Mouse (Mus musculus) MEL (cell line): ENCODE measurements around the gene Ahsa1. TPM values are rescaled to one million over a fixed set of nuclear protein-coding genes. Genes with fewer than 3 reads are reported as not detected.

Experiments
- DNase-seq: peaks from one replicate; pipeline ENCODE4 v3.0.0; 2011; ENCODE audit warnings: low read depth, low spot score
- H3K27ac ChIP-seq: 2 replicates; pipeline ENCODE4 v1.5.1; 2012; ENCODE audit warnings: low read depth, mild to moderate bottlenecking, control low read depth, low read length, moderate library complexity; ENCODE audit not compliant: control insufficient read depth
- H3K27me3 ChIP-seq, 2 experiments: fragments of 150-350 bp in 1 of 2; sonication (generic) in 1 of 2; 2 replicates each; pipeline ENCODE4 v1.6.1; 2012; ENCODE audit warnings: low read length in 2 of 2, mild to moderate bottlenecking in 2 of 2, improper control_type of control experiment in 1 of 2, moderate library complexity in 1 of 2; ENCODE audit not compliant: insufficient read depth in 2 of 2, control insufficient read depth in 1 of 2
- H3K36me3 ChIP-seq, 2 experiments: 2 replicates each; pipeline ENCODE4 v1.6.1; 2012 to 2014; ENCODE audit warnings: low read length in 2 of 2, improper control_type of control experiment in 1 of 2, inconsistent platforms in 1 of 2, mild to moderate bottlenecking in 1 of 2; ENCODE audit not compliant: insufficient read depth in 2 of 2, control insufficient read depth in 1 of 2
- H3K4me1 ChIP-seq, 2 experiments: fragments of 150-350 bp in 1 of 2; sonication (generic) in 1 of 2; 2 replicates each; pipeline ENCODE4 v1.6.1; 2012; ENCODE audit warnings: low read length in 2 of 2, improper control_type of control experiment in 1 of 2, mild to moderate bottlenecking in 1 of 2; ENCODE audit not compliant: insufficient read depth in 2 of 2, control insufficient read depth in 1 of 2
- H3K4me3 ChIP-seq, 2 experiments: fragments of 150-350 bp in 1 of 2; sonication (generic) in 1 of 2; 2 replicates each; pipeline ENCODE4 v1.5.1; 2012; ENCODE audit warnings: low read depth in 2 of 2, low read length in 2 of 2, mild to moderate bottlenecking in 2 of 2, moderate library complexity in 2 of 2, control low read depth in 1 of 2, improper control_type of control experiment in 1 of 2; ENCODE audit not compliant: control insufficient read depth in 1 of 2, insufficient read depth in 1 of 2
- H3K79me2 ChIP-seq: 2 replicates; pipeline ENCODE4 v1.6.1; 2012; ENCODE audit warnings: mild to moderate bottlenecking, low read length, moderate library complexity; ENCODE audit not compliant: control insufficient read depth, poor library complexity, insufficient read depth
- H3K9ac ChIP-seq: 2 replicates; pipeline ENCODE4 v1.6.1; 2012; ENCODE audit warnings: low read depth, mild to moderate bottlenecking, control low read depth, low read length, moderate library complexity; ENCODE audit not compliant: control insufficient read depth, poor library complexity, severe bottlenecking
- H3K9me3 ChIP-seq: fragments of 150-350 bp; sonication (generic); replicated peaks from 2 replicates; pipeline ENCODE4 v1.6.1; 2012; ENCODE audit warnings: mild to moderate bottlenecking, low read length, improper control_type of control experiment, moderate library complexity; ENCODE audit not compliant: insufficient read depth
- BHLHE40 ChIP-seq: IDR thresholded peaks from 2 replicates; pipeline ENCODE4 v1.6.1; 2012; ENCODE audit warnings: low read depth, mild to moderate bottlenecking, inconsistent platforms, low read length, improper control_type of control experiment, borderline replicate concordance
- EP300 ChIP-seq, 2 experiments: IDR thresholded peaks; 2 replicates each; pipeline ENCODE4 v1.6.1; 2011; ENCODE audit warnings: improper control_type of control experiment in 2 of 2, low read length in 2 of 2, low read depth in 1 of 2, mild to moderate bottlenecking in 1 of 2
- ETS1 ChIP-seq: IDR thresholded peaks from 2 replicates; pipeline ENCODE4 v1.6.1; 2012; ENCODE audit warnings: low read depth, mild to moderate bottlenecking, inconsistent platforms, low read length, improper control_type of control experiment, moderate library complexity
- GABPA ChIP-seq: IDR thresholded peaks from 2 replicates; pipeline ENCODE4 v1.6.1; 2012; ENCODE audit warnings: low read depth, mild to moderate bottlenecking, inconsistent platforms, low read length, improper control_type of control experiment, moderate library complexity
- JUND ChIP-seq: IDR thresholded peaks from 2 replicates; pipeline ENCODE4 v1.6.1; 2011; ENCODE audit warnings: low read depth, mild to moderate bottlenecking, improper control_type of control experiment, low read length
- MAFK ChIP-seq: IDR thresholded peaks from 2 replicates; pipeline ENCODE4 v1.6.1; 2011; ENCODE audit warnings: low read depth, mild to moderate bottlenecking, low read length, improper control_type of control experiment, borderline replicate concordance
- MAX ChIP-seq: IDR thresholded peaks from 2 replicates; pipeline ENCODE4 v1.6.1; 2011; ENCODE audit warnings: low read length, improper control_type of control experiment
- MAZ ChIP-seq: IDR thresholded peaks from 2 replicates; pipeline ENCODE4 v1.6.1; 2012; ENCODE audit warnings: low read depth, mild to moderate bottlenecking, inconsistent platforms, low read length, improper control_type of control experiment
- MEF2A ChIP-seq: IDR thresholded peaks from 2 replicates; pipeline ENCODE4 v1.6.1; 2014; ENCODE audit warnings: low read depth, mild to moderate bottlenecking, inconsistent platforms, low read length, improper control_type of control experiment; ENCODE audit not compliant: poor library complexity, insufficient replicate concordance, severe bottlenecking; ENCODE audit errors: extremely low read depth
- MXI1 ChIP-seq: IDR thresholded peaks from 2 replicates; pipeline ENCODE4 v1.6.1; 2011; ENCODE audit warnings: mild to moderate bottlenecking, low read depth, low read length, improper control_type of control experiment
- MYB ChIP-seq: IDR thresholded peaks from 2 replicates; pipeline ENCODE4 v1.6.1; 2011; ENCODE audit warnings: mild to moderate bottlenecking, low read depth, low read length, improper control_type of control experiment
- NRF1 ChIP-seq: IDR thresholded peaks from 2 replicates; pipeline ENCODE4 v1.6.1; 2014; ENCODE audit warnings: low read depth, mild to moderate bottlenecking, inconsistent platforms, low read length, improper control_type of control experiment, moderate library complexity; ENCODE audit not compliant: poor library complexity, insufficient read depth, severe bottlenecking
- POLR2A ChIP-seq, 2 experiments: IDR thresholded peaks; 2 replicates each; pipeline ENCODE4 v1.6.1; 2011 to 2012; ENCODE audit warnings: low read length in 2 of 2, mild to moderate bottlenecking in 2 of 2, control low read depth in 1 of 2, improper control_type of control experiment in 1 of 2, low read depth in 1 of 2, moderate library complexity in 1 of 2; ENCODE audit not compliant: control insufficient read depth in 1 of 2, insufficient read depth in 1 of 2, poor library complexity in 1 of 2
- POLR2AphosphoS2 ChIP-seq: IDR thresholded peaks from 2 replicates; pipeline ENCODE4 v1.6.1; 2011; ENCODE audit warnings: low read length, improper control_type of control experiment
- POLR2AphosphoS5 ChIP-seq: IDR thresholded peaks from 2 replicates; pipeline ENCODE4 v1.6.1; 2012; ENCODE audit warnings: low read depth, borderline replicate concordance, mild to moderate bottlenecking, inconsistent platforms, low read length, moderate library complexity, mixed read lengths
- RAD21 ChIP-seq: IDR thresholded peaks from 2 replicates; pipeline ENCODE4 v1.6.1; 2011; ENCODE audit warnings: mild to moderate bottlenecking, low read depth, low read length, improper control_type of control experiment
- ZC3H11A ChIP-seq: IDR thresholded peaks from 2 replicates; pipeline ENCODE4 v1.6.1; 2012; ENCODE audit warnings: low read depth, mild to moderate bottlenecking, inconsistent platforms, low read length, improper control_type of control experiment
- ZKSCAN1 ChIP-seq: IDR thresholded peaks from 2 replicates; pipeline ENCODE4 v1.6.1; 2012; ENCODE audit warnings: low read depth, mild to moderate bottlenecking, inconsistent platforms, low read length, improper control_type of control experiment, moderate library complexity
- polyA plus RNA-seq, 2 experiments: library from polyadenylated mRNA; stranded (reverse) in 1 of 2; unstranded in 1 of 2; fragments of >175 nt in 1 of 2; fragments of >200 nt in 1 of 2; gene quantifications; 2 replicates each; pipeline versions ENCODE4 v1.2.1 to v1.2.4; 2012; ENCODE audit warnings: low replicate concordance in 2 of 2, low read depth in 1 of 2; ENCODE audit not compliant: insufficient read length in 2 of 2, insufficient read depth in 1 of 2, missing spikeins in 1 of 2
- total RNA-seq: library from RNA; depleted of rRNA; stranded (reverse); fragments of 300-350 nt; gene quantifications from 2 replicates; pipeline ENCODE4 v1.2.3, GENCODE M21; 2012

Ahsa1 gene
- total and polyA plus RNA-seq, 3 experiments, result 403 to 424 TPM; not detected in 1

GRCm38 (mm10) chr12:87299657-87300440 is 33.6 kb downstream of the Ahsa1 start, which contains the start of gene Ism2:
Gene Ism2 (minus strand): TSS chr12:87299705.
- TF ChIP-seq BHLHE40 (no peak), MXI1 (no peak), MYB (no peak), POLR2A (IDR thresholded peaks at IDR 0.05; ENCODE audit: control insufficient read depth in 1 of 2, insufficient read depth in 1 of 2, low read depth in 1 of 2, low read length in 2 of 2, poor library complexity in 1 of 2) (no peak), GABPA (no peak), MAZ (no peak), POLR2AphosphoS2 (no peak), MAX (no peak), MEF2A (no peak), ZKSCAN1 (no peak), RAD21 (no peak)
- DNase-seq, result no peak
- no peaks in the 10 kb centered on the region for H3K9me3 ChIP-seq
- no peak within 1 kb of the TSS for H3K9ac ChIP-seq
- no peaks in the 10 kb centered on the region for H3K79me2 ChIP-seq
- no peaks in the 10 kb centered on the region for H3K36me3 ChIP-seq
- H3K4me3 ChIP-seq, result no peak within 1 kb of the TSS
- no peaks in the 10 kb centered on the region for H3K27me3 ChIP-seq
- H3K27ac ChIP-seq, result no peak within 1 kb of the TSS
- no peaks in the 10 kb centered on the region for H3K4me1 ChIP-seq

DNA sequence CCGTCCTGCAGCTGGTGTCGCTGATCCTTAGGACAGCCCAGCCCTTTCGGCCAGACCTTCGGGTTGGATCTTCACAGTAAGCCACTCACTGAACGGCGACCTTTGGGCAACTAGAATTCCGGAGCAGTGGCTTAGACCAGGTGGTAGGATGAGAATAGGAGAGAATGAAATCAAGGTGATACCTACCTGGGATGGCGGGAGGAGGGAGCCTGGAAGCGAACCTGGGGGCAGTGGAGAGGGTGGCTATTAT is 34.1 kb downstream of the Ahsa1 start:
- TF ChIP-seq NRF1 (no peak), POLR2AphosphoS5 (no peak), MAFK (no peak), ETS1 (no peak), EP300 (IDR thresholded peaks at IDR 0.05; ENCODE audit: low read depth in 1 of 2, low read length in 2 of 2) (no peak), GABPA (no peak), MAX (no peak), ZKSCAN1 (no peak), MAZ (no peak), ZC3H11A (no peak), JUND (no peak)
- no peak for DNase-seq
- no peak overlapping the region for H3K9ac ChIP-seq

More for the DNA sequence above, 34.1 kb downstream of the Ahsa1 start:
- H3K9me3 ChIP-seq, result no peaks in the 10 kb centered on the region
- no peak overlapping the region for H3K27ac ChIP-seq
- no peaks in the 10 kb centered on the region for H3K36me3 ChIP-seq
- no peak overlapping the region for H3K4me3 ChIP-seq
- H3K27me3 ChIP-seq, result no peaks in the 10 kb centered on the region
- H3K4me1 ChIP-seq, result no peaks in the 10 kb centered on the region
- no peaks in the 10 kb centered on the region for H3K79me2 ChIP-seq
